Mouse (Mus musculus): ENCODE data around the gene Usp20. TPM values are rescaled to one million over a fixed set of nuclear protein-coding genes. Genes with fewer than 3 reads are reported as not detected.
A peak's percentile ranks its signal among the peaks of the same experiment; 100 is the strongest.
"Not testable (repeated sequence)": the region's sequence is repeated elsewhere in the genome, so short reads cannot be mapped to it uniquely, and the experiment has no call there.

The Usp20 gene
- 9.8 and 11.5 TPM in 2 replicates for polyA plus RNA-seq (2012; rRNA removed)

- under 1% methylated on average over 66 of the region's 66 CpGs for WGBS
- Histone ChIP-seq H3K4me1 (ENCODE audit: control insufficient read depth, insufficient read depth, insufficient read length) (no peaks in the 10 kb centered on the region), H3K27ac (ENCODE audit: insufficient read depth, low read length) (peak within 1 kb of the TSS; percentile 21), H3K27me3 (ENCODE audit: control insufficient read depth, insufficient read depth, low read length) (no peaks in the 10 kb centered on the region), H3K4me3 (ENCODE audit: extremely low read depth, insufficient read depth, insufficient read length) (peak within 1 kb of the TSS; percentile 89), H3K36me3 (ENCODE audit: control insufficient read depth, insufficient read depth, low read length) (peaks cover 12% of the 10 kb centered on the region)
- DNase-seq (ENCODE audit: low read depth in 1 of 2, low spot score in 2 of 2): peak; percentile 99 to 100
- TF ChIP-seq CTCF (IDR thresholded peaks at IDR 0.05; ENCODE audit: extremely low read depth, insufficient read depth, insufficient read length, insufficient replicate concordance) (no peak), POLR2A (IDR thresholded peaks at IDR 0.05; ENCODE audit: low read depth, low read length) (peak; percentile 29)
Observed at GRCm38 (mm10) chr2:30981790-30982513, at the start of gene Usp20, which contains the start of gene BC005624. Usp20 (plus strand) TSS chr2:30982279. BC005624 (minus strand) TSS chr2:30982201.

GRCm38 (mm10) chr2:30933032-30933431 is 49.0 kb upstream of the Usp20 start:
- Histone ChIP-seq H3K27me3 (ENCODE audit: control insufficient read depth, insufficient read depth, low read length) (no peaks in the 10 kb centered on the region), H3K27ac (ENCODE audit: insufficient read depth, low read length) (no peak overlapping the region), H3K36me3 (ENCODE audit: control insufficient read depth, insufficient read depth, low read length) (no peaks in the 10 kb centered on the region), H3K4me3 (ENCODE audit: extremely low read depth, insufficient read depth, insufficient read length) (no peak overlapping the region), H3K4me1 (ENCODE audit: control insufficient read depth, insufficient read depth, insufficient read length) (no peaks in the 10 kb centered on the region; the same call in 1 of the 2 replicates)
- DNase-seq (ENCODE audit: low read depth in 1 of 2, low spot score in 2 of 2): no peak
- no peak for TF ChIP-seq CTCF (IDR thresholded peaks at IDR 0.05; ENCODE audit: extremely low read depth, insufficient read depth, insufficient read length, insufficient replicate concordance)
- no peak for TF ChIP-seq POLR2A (IDR thresholded peaks at IDR 0.05; ENCODE audit: low read depth, low read length)
- 85% methylated on average over 6 of the region's 6 CpGs for WGBS

GRCm38 (mm10) chr2:30933917-30934450 is 48.1 kb upstream of the Usp20 start:
- peak; percentile 36 to 62 for DNase-seq (ENCODE audit: low read depth in 1 of 2, low spot score in 2 of 2)

GRCm38 (mm10) chr2:30936808-30937207 is 45.3 kb upstream of the Usp20 start:
- Histone ChIP-seq H3K27me3 (ENCODE audit: control insufficient read depth, insufficient read depth, low read length) (no peaks in the 10 kb centered on the region), H3K4me3 (ENCODE audit: extremely low read depth, insufficient read depth, insufficient read length) (no peak overlapping the region), H3K36me3 (ENCODE audit: control insufficient read depth, insufficient read depth, low read length) (no peaks in the 10 kb centered on the region), H3K27ac (ENCODE audit: insufficient read depth, low read length) (no peak overlapping the region), H3K4me1 (ENCODE audit: control insufficient read depth, insufficient read depth, insufficient read length) (no peaks in the 10 kb centered on the region)
- TF ChIP-seq POLR2A (IDR thresholded peaks at IDR 0.05; ENCODE audit: low read depth, low read length): no peak
- TF ChIP-seq CTCF (IDR thresholded peaks at IDR 0.05; ENCODE audit: extremely low read depth, insufficient read depth, insufficient read length, insufficient replicate concordance): no peak
- 89% methylated on average over 3 of the region's 3 CpGs for WGBS
- DNase-seq (ENCODE audit: low read depth in 1 of 2, low spot score in 2 of 2): no peak

More at GRCm38 (mm10) chr2:30933917-30934450, 48.1 kb upstream of the Usp20 start:
- WGBS: 18% methylated on average over 7 of the region's 7 CpGs
- Histone ChIP-seq H3K27me3 (ENCODE audit: control insufficient read depth, insufficient read depth, low read length) (no peaks in the 10 kb centered on the region), H3K4me3 (ENCODE audit: extremely low read depth, insufficient read depth, insufficient read length) (no peak overlapping the region), H3K27ac (ENCODE audit: insufficient read depth, low read length) (no peak overlapping the region), H3K36me3 (ENCODE audit: control insufficient read depth, insufficient read depth, low read length) (no peaks in the 10 kb centered on the region), H3K4me1 (ENCODE audit: control insufficient read depth, insufficient read depth, insufficient read length) (no peaks in the 10 kb centered on the region; the same call in 1 of the 2 replicates)
- peak; percentile 68; the same call in 1 of the 2 replicates for TF ChIP-seq CTCF (IDR thresholded peaks at IDR 0.05; ENCODE audit: extremely low read depth, insufficient read depth, insufficient read length, insufficient replicate concordance)
- TF ChIP-seq POLR2A (IDR thresholded peaks at IDR 0.05; ENCODE audit: low read depth, low read length): no peak

- 81% methylated on average over 8 of the region's 8 CpGs for WGBS
- no peak overlapping the region for H3K4me3 ChIP-seq (ENCODE audit: extremely low read depth, insufficient read depth, insufficient read length)
- H3K4me1 ChIP-seq (ENCODE audit: control insufficient read depth, insufficient read depth, insufficient read length): no peaks in the 10 kb centered on the region
- no peak overlapping the region for H3K27ac ChIP-seq (ENCODE audit: insufficient read depth, low read length)
- TF ChIP-seq POLR2A (IDR thresholded peaks at IDR 0.05; ENCODE audit: low read depth, low read length) (no peak), CTCF (IDR thresholded peaks at IDR 0.05; ENCODE audit: extremely low read depth, insufficient read depth, insufficient read length, insufficient replicate concordance) (no peak)
- no peaks in the 10 kb centered on the region for H3K36me3 ChIP-seq (ENCODE audit: control insufficient read depth, insufficient read depth, low read length)
- DNase-seq (ENCODE audit: low read depth in 1 of 2, low spot score in 2 of 2): no peak
- no peaks in the 10 kb centered on the region for H3K27me3 ChIP-seq (ENCODE audit: control insufficient read depth, insufficient read depth, low read length)
Observed at GRCm38 (mm10) chr2:30937731-30938130, 44.3 kb upstream of the Usp20 start.

GRCm38 (mm10) chr2:30938574-30938991 is 43.5 kb upstream of the Usp20 start:
- Histone ChIP-seq H3K27me3 (ENCODE audit: control insufficient read depth, insufficient read depth, low read length) (no peaks in the 10 kb centered on the region), H3K4me1 (ENCODE audit: control insufficient read depth, insufficient read depth, insufficient read length) (no peaks in the 10 kb centered on the region), H3K27ac (ENCODE audit: insufficient read depth, low read length) (no peak overlapping the region), H3K4me3 (ENCODE audit: extremely low read depth, insufficient read depth, insufficient read length) (no peak overlapping the region), H3K36me3 (ENCODE audit: control insufficient read depth, insufficient read depth, low read length) (no peaks in the 10 kb centered on the region)
- no peak for DNase-seq (ENCODE audit: low read depth in 1 of 2, low spot score in 2 of 2)
- no peak for TF ChIP-seq POLR2A (IDR thresholded peaks at IDR 0.05; ENCODE audit: low read depth, low read length)
- no peak for TF ChIP-seq CTCF (IDR thresholded peaks at IDR 0.05; ENCODE audit: extremely low read depth, insufficient read depth, insufficient read length, insufficient replicate concordance)
- 74% methylated on average over 4 of the region's 4 CpGs for WGBS

- no peak for DNase-seq (ENCODE audit: low read depth in 1 of 2, low spot score in 2 of 2)
- H3K4me1 ChIP-seq (ENCODE audit: control insufficient read depth, insufficient read depth, insufficient read length): no peaks in the 10 kb centered on the region
- no peak overlapping the region for H3K27ac ChIP-seq (ENCODE audit: insufficient read depth, low read length)
- H3K4me3 ChIP-seq (ENCODE audit: extremely low read depth, insufficient read depth, insufficient read length): no peak overlapping the region
- 72% methylated on average over 5 of the region's 5 CpGs for WGBS
- H3K27me3 ChIP-seq (ENCODE audit: control insufficient read depth, insufficient read depth, low read length): no peaks in the 10 kb centered on the region
- no peaks in the 10 kb centered on the region for H3K36me3 ChIP-seq (ENCODE audit: control insufficient read depth, insufficient read depth, low read length)
- TF ChIP-seq CTCF (IDR thresholded peaks at IDR 0.05; ENCODE audit: extremely low read depth, insufficient read depth, insufficient read length, insufficient replicate concordance) (no peak), POLR2A (IDR thresholded peaks at IDR 0.05; ENCODE audit: low read depth, low read length) (no peak)
Observed at GRCm38 (mm10) chr2:30941586-30941985, 40.5 kb upstream of the Usp20 start.

- not testable (repeated sequence) for H3K36me3 ChIP-seq (ENCODE audit: control insufficient read depth, insufficient read depth, low read length); H3K27me3 ChIP-seq (ENCODE audit: control insufficient read depth, insufficient read depth, low read length); H3K27ac ChIP-seq (ENCODE audit: insufficient read depth, low read length); H3K4me3 ChIP-seq (ENCODE audit: extremely low read depth, insufficient read depth, insufficient read length); DNase-seq (ENCODE audit: low read depth in 1 of 2, low spot score in 2 of 2); H3K4me1 ChIP-seq (ENCODE audit: control insufficient read depth, insufficient read depth, insufficient read length)
- 14% methylated on average over 7 of the region's 7 CpGs for WGBS
Observed at GRCm38 (mm10) chr2:30942116-30942515, 40.0 kb upstream of the Usp20 start.

Measured in spleen, adult 2 months (tissue).